Mouse (Mus musculus) embryo, embryonic 9.5 days (tissue): ENCODE data around the gene Akap17b.

Experiments used
- DNase-seq: peaks from one replicate; pipeline ENCODE4 v3.0.0-alpha.2; 2017; ENCODE audit errors: extremely low spot score

The Akap17b gene

DNA sequence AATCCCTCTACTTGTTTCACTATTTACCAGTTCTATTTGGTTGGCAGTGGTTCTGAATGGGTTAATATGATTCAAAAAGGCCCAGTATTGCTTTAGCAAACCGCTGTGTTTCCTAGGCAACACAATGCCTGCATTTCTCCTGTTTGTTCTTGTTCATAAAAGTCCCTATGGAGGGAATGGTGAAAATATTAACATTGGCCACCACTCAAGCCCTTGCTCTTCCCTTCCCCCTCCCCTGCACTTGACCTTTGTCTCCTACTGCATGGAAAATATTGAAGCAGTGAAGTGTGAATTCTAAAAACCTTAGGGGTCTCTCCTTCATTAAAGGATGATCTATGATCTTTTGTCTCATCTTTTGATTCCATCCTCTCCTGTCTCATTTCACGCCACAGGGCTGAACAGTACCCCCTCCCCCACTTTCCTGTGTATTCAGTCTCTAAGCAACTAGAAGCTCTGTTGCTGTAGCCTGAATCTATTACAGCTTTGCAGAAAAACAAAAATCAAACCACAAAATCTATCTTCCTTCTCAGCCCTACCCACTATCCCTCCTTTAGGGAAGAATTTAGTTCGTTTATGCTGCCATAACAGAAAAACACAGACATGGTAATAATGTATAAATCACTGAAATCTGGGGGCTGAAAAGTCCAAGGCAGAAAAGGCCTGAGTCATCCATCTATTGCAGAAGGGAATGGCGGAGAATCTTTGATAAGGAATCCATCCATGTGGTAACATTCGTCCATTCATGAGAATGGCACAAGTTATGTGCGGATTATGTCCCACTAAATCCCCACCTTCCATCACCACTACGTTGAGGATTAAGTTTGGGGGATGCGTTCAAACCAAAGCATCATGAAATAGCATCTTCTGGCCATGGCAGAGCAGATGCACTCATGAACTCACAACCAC is 57.6 kb downstream of the Akap17b start:
- DNase-seq, result no peak

DNA sequence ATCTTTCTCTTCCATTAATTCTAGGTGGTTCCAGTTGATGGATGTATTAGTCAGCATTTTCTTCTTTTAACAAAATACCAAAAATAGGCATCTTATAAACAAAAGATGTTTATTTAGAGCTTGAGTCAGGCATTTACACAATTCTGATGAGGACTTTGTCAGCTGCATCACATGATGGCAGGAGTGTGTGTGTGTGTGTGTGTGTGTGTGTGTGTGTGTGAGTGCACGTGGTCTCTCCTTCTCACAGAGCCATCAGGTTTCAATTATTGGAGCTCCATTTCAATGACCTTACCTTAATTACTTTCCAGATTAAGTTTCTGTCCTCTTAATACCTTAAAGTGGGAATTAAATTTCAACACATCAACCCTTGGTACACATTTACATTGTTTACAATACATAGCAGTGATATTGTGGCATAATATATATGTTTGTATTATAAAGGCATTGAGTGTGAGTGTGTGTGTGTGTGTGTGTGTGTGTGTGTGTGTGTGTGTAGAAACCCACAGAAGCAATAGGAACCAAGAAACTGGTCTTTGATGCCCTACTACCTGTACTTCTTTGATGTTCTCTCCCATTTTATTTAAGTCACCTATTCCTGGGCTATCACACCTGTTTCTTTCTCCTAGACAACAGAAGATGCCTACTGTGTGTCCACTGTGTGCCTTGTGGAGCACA is 58.4 kb downstream of the Akap17b start:
- DNase-seq, result no peak

DNA sequence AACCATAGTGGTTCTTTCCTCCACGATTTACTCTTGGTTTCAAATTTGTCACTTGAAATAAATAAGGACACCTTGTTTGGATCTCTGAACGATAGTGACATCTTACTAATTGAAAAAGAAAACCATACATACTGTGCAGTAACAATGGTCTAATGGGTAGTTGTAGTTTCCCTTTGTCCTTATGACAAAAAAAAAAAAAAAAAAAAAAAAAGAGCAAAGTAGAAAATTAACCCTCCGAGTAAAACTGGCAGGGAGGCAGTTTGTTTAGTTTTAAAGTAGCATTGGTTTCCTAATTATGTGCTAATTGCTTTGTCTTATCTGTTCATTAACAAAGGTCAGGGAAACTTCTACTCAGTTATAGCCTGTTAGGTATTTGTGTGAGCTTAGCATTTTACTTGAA is 83.1 kb downstream of the Akap17b start:
- no peak for DNase-seq

DNA sequence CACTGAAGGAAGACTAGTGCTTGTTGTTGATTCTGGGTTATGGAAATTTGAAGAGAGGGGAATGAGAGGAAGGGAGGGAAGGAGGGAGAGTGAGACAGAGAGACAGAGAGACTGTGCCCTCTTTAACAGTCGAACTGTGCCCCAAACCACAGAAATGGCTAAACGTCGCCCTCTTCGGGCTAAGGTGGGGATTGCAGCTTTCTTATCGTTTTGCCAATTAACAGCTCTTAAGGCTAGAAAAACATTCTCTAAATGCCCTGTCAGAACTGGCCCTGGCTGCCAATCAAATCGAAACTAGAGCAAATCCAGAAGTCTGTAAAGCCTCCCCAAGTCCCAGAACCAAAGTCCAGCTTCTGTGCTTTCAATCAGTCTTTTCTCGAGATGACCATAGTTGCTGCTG is 83.5 kb downstream of the Akap17b start:
- DNase-seq, result peak; percentile 60

DNA sequence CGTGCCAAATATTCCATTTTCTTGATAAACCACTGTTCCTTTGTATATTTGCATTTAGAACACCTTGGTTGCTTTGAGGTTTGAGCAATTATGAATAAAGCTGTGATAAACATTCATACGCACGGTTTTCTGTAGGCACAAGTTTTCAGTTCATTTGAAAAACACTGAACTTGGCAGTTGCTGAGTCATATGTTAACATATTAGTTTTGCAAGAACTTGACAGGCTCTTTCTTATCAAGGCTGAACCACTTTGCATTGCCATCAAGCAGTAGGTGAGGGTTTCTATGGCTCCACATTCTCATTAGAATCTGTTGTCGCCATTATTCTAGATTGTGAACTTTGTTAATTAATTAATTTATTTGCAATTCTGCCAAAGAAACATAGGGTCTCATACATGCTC is 85.0 kb downstream of the Akap17b start:
- DNase-seq, result no peak
